Mouse (Mus musculus) heart, postnatal 0 days (tissue): ENCODE measurements around the gene Fem1b.

Experiments
- CTCF ChIP-seq: IDR thresholded peaks from 2 replicates; pipeline ENCODE4 v1.5.1; 2016; ENCODE audit warnings: antibody characterized with exemption, control low read depth, low read depth
- EP300 ChIP-seq: IDR thresholded peaks from 2 replicates; pipeline ENCODE4 v1.6.1; 2016; ENCODE audit warnings: antibody characterized with exemption, low read depth

GRCm38 (mm10) chr9:62758288-62758687, 53.4 kb downstream of the Fem1b start:
- TF ChIP-seq CTCF (no peak), EP300 (no peak)
